In the genomic region with DNA sequence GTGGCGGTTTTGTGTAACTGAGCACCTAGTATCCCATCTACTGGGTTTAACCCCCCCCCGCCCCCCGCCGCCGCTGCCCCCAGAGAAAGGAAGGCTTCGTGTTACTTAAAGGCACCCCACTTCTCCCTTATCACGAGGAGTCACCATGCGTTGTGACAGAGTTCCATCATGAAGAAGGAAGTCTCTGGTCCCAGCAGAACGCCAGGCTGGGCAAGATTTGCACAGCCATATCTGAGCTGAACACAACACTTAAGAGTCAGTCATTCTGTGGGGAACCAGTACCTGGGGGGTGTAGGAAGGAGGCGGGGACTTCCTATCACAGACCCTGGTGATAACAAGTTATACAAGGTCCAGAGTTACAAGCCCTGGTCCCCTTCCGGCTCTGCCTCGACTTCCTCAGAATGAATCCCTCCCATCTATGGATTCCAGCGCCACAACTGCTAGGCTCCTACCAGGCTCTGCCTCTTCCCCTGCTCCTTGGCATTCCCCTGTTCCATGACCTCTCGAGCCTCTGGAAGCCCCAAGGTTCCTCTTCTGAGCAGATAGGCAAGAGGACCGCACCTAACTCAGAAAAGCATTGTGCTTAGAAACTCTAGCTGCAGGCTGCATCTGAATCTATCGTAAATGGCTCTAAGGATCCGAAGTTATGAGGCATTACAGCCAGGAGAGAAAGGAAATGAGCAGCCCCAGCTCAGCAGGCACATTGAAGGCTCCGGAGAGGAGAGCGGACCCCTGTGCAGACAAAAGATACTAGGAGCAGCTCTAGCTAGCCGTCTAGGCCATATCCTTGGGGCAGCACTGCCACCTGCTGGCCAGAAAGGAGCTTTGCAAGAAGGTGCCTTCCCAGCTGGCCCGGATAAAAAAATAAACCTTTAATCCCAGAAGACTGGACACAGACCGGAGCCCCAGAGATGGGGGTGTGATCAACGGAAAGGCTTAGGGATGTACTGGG, we compare ENCODE assay signal across 8 mouse cellular contexts. TPM values are rescaled to one million over a fixed set of nuclear protein-coding genes. Genes with fewer than 3 reads are reported as not detected.
DNase-seq lines count a peak whose midpoint lies in the region; ATAC-seq lines count a peak whose summit lies in the region.

No protein-coding gene starts in this region.

- peak; percentile 52; the same call in 1 of the 2 replicates for ATAC-seq in kidney, embryonic 15.5 days (replicated peaks; ENCODE audit: low FRiP score)
- ATAC-seq in stomach, embryonic 16.5 days (ENCODE audit: insufficient read depth, low FRiP score), result peak; percentile 33; the same call in 1 of the 2 replicates

- H3K36me3 ChIP-seq in embryonic facial prominence, embryonic 10.5 days (replicated peaks), result no peaks in the 10 kb centered on the region
- no peaks in the 10 kb centered on the region for H3K36me3 ChIP-seq in heart, embryonic 10.5 days
- no peaks in the 10 kb centered on the region for H3K36me3 ChIP-seq in kidney, embryonic 15.5 days
- no peaks in the 10 kb centered on the region for H3K36me3 ChIP-seq in stomach, embryonic 16.5 days (ENCODE audit: control insufficient read depth, insufficient read depth, low read length)

- H3K9me3 ChIP-seq in embryonic facial prominence, embryonic 10.5 days, result no peaks in the 10 kb centered on the region
- no peaks in the 10 kb centered on the region for H3K9me3 ChIP-seq in heart, embryonic 10.5 days
- no peaks in the 10 kb centered on the region for H3K9me3 ChIP-seq in kidney, embryonic 15.5 days (replicated peaks)
- no peaks in the 10 kb centered on the region for H3K9me3 ChIP-seq in stomach, embryonic 16.5 days (replicated peaks; ENCODE audit: control insufficient read depth, low read length)

- no peak overlapping the region for H3K4me3 ChIP-seq in embryonic facial prominence, embryonic 10.5 days
- no peak overlapping the region for H3K4me3 ChIP-seq in heart, embryonic 10.5 days
- no peak overlapping the region for H3K4me3 ChIP-seq in kidney, embryonic 15.5 days (replicated peaks)
- no peak overlapping the region for H3K4me3 ChIP-seq in stomach, embryonic 16.5 days (replicated peaks; ENCODE audit: low read length)

- peak; percentile 70 to 72 for DNase-seq in B cell, adult 2 months
- DNase-seq in adrenal gland, postnatal 10 days, result peak; percentile 79
- peak; percentile 82 for DNase-seq in embryonic facial prominence, embryonic 10.5 days (ENCODE audit: low spot score)
- peak; percentile 89 for DNase-seq in heart, embryonic 10.5 days (ENCODE audit: low spot score)
- DNase-seq in liver, result peak; percentile 61
- peak; percentile 29 to 51 for DNase-seq in natural killer cell, adult 2 months (ENCODE audit: low spot score in 2 of 2)

- WGBS in embryonic facial prominence, embryonic 10.5 days, result 59% methylated on average over 23 of the region's 23 CpGs
- WGBS in heart, embryonic 10.5 days, result 40% methylated on average over 23 of the region's 23 CpGs
- 62% methylated on average over 23 of the region's 23 CpGs for WGBS in kidney, embryonic 15.5 days
- WGBS in stomach, embryonic 16.5 days, result 55% methylated on average over 23 of the region's 23 CpGs

- H3K27me3 ChIP-seq in embryonic facial prominence, embryonic 10.5 days (replicated peaks; ENCODE audit: low read depth, poor library complexity, severe bottlenecking), result no peaks in the 10 kb centered on the region
- no peaks in the 10 kb centered on the region for H3K27me3 ChIP-seq in heart, embryonic 10.5 days (ENCODE audit: insufficient read depth, poor library complexity, severe bottlenecking)
- H3K27me3 ChIP-seq in kidney, embryonic 15.5 days, result no peaks in the 10 kb centered on the region
- no peaks in the 10 kb centered on the region for H3K27me3 ChIP-seq in stomach, embryonic 16.5 days (ENCODE audit: control insufficient read depth, insufficient read depth, low read length)

- peak overlapping the region; percentile 54; the same call in 1 of the 2 replicates for H3K27ac ChIP-seq in embryonic facial prominence, embryonic 10.5 days (replicated peaks)
- no peak overlapping the region for H3K27ac ChIP-seq in heart, embryonic 10.5 days
- H3K27ac ChIP-seq in kidney, embryonic 15.5 days, result no peak overlapping the region
- H3K27ac ChIP-seq in stomach, embryonic 16.5 days (ENCODE audit: low read length), result no peak overlapping the region

- no peak overlapping the region for H3K4me2 ChIP-seq in kidney, embryonic 15.5 days
- H3K4me2 ChIP-seq in stomach, embryonic 16.5 days (ENCODE audit: low read depth, low read length), result no peak overlapping the region

- peaks cover 4% of the 10 kb centered on the region; the same call in 1 of the 2 replicates for H3K4me1 ChIP-seq in embryonic facial prominence, embryonic 10.5 days
- H3K4me1 ChIP-seq in heart, embryonic 10.5 days, result no peaks in the 10 kb centered on the region
- H3K4me1 ChIP-seq in kidney, embryonic 15.5 days, result no peaks in the 10 kb centered on the region
- no peaks in the 10 kb centered on the region for H3K4me1 ChIP-seq in stomach, embryonic 16.5 days (ENCODE audit: control insufficient read depth, insufficient read depth, low read length)

- no peak overlapping the region for H3K9ac ChIP-seq in kidney, embryonic 15.5 days
- no peak overlapping the region for H3K9ac ChIP-seq in stomach, embryonic 16.5 days (ENCODE audit: low read length)

RNA-seq across cellular contexts. Expression of a gene that starts 51.0 kb away (rescaled TPM):
- 10 to 100 TPM; 45.7 to 47.6 TPM for total RNA-seq in adrenal gland, postnatal 10 days (2021)
- polyA plus RNA-seq in embryonic facial prominence, embryonic 10.5 days (2016; fragmentation: Nextera tagmentation; extraction: Ambion mirVana), result 68.0 and 73.6 TPM in 2 replicates
- polyA plus RNA-seq in heart, embryonic 10.5 days (2016; fragmentation: Nextera tagmentation; extraction: Ambion mirVana), result 68.2 and 75.6 TPM in 2 replicates
- polyA plus RNA-seq in kidney, embryonic 15.5 days (2015; fragmentation: Nextera tagmentation; extraction: Ambion mirVana), result 81.7 and 84.0 TPM in 2 replicates
- 76.3 and 77.6 TPM in 2 replicates for polyA plus RNA-seq in stomach, embryonic 16.5 days (2015; fragmentation: Nextera tagmentation; extraction: Ambion mirVana)

RNA-seq across cellular contexts. Expression of a gene that starts 51.0 kb away (rescaled TPM):
- total RNA-seq in adrenal gland, postnatal 10 days (2021), result 10 to 100 TPM; 28.1 to 32.0 TPM
- polyA plus RNA-seq in embryonic facial prominence, embryonic 10.5 days (2016; fragmentation: Nextera tagmentation; extraction: Ambion mirVana), result 49.0 and 50.7 TPM in 2 replicates
- polyA plus RNA-seq in heart, embryonic 10.5 days (2016; fragmentation: Nextera tagmentation; extraction: Ambion mirVana), result 32.9 and 40.8 TPM in 2 replicates
- polyA plus RNA-seq in kidney, embryonic 15.5 days (2015; fragmentation: Nextera tagmentation; extraction: Ambion mirVana), result 46.6 and 50.0 TPM in 2 replicates
- polyA plus RNA-seq in stomach, embryonic 16.5 days (2015; fragmentation: Nextera tagmentation; extraction: Ambion mirVana), result 37.9 and 39.0 TPM in 2 replicates
